Mouse (Mus musculus): ENCODE measurements at regions not wholly inside any gene's neighbourhood (a gene's known extent, or its start where the extent isn't known, plus 50 kb on each side); places are given as distances from the start of the nearest gene placed in this dataset.

DNA sequence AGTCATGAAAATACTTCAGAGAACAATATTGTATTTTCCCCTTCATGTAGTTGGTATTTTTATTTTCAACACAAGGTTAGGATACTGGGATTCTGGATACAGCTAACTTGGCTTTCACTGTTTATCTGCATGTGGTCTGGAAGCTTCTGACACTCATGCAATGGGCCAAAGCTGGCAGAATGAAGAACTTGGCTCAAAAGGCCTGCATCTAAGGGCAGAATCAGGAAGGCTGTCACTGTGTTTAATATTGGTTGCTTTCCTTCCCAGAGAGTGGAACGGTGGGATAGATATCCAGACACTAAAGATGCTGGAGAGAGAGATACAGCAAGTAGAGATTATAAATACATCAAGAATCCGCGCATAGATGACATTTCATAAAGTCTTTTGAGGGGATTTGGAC, 645.4 kb downstream of the Actr3 start:
- Histone ChIP-seq H3K27me3 (replicated peaks; ENCODE audit: control insufficient read depth, insufficient read depth, low read length) (no peaks in the 10 kb centered on the region), H3K4me3 (replicated peaks; ENCODE audit: low read length) (no peak overlapping the region), H3K9me3 (ENCODE audit: control insufficient read depth, low read length) (no peaks in the 10 kb centered on the region), H3K4me1 (replicated peaks; ENCODE audit: control insufficient read depth, insufficient read depth, low read length) (no peaks in the 10 kb centered on the region), H3K4me2 (ENCODE audit: low read length) (no peak overlapping the region), H3K9ac (replicated peaks; ENCODE audit: low read depth, low read length) (no peak overlapping the region), H3K27ac (ENCODE audit: low read length) (no peak overlapping the region), H3K36me3 (ENCODE audit: control insufficient read depth, insufficient read depth) (no peaks in the 10 kb centered on the region)
- WGBS = 78% methylated on average over 3 of the region's 3 CpGs
- ATAC-seq = no peak

DNA sequence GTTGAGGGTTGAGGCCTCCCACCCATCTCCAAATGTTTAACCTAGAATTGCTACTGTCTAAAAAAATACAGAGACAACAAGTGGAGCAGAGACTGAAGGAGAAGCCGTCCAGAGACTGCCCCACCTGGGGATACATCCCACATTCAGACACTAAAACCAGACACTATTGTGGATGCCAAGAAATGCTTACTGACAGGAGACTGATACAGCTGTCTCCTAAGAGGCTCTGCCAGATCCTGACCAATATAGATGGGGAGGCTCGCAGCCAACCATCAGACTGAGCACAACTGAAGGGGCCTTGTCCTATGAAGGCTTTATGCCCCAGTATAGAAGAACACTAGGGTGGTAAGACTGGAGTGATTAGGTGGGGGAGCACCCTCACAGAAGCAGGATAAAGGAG, 652.5 kb downstream of the Actr3 start:
- Histone ChIP-seq H3K4me3 (replicated peaks; ENCODE audit: low read length) (no peak overlapping the region), H3K9me3 (ENCODE audit: control insufficient read depth, low read length) (no peaks in the 10 kb centered on the region), H3K27me3 (replicated peaks; ENCODE audit: control insufficient read depth, insufficient read depth, low read length) (no peaks in the 10 kb centered on the region), H3K36me3 (ENCODE audit: control insufficient read depth, insufficient read depth) (no peaks in the 10 kb centered on the region), H3K4me2 (ENCODE audit: low read length) (no peak overlapping the region), H3K9ac (replicated peaks; ENCODE audit: low read depth, low read length) (no peak overlapping the region), H3K27ac (ENCODE audit: low read length) (no peak overlapping the region), H3K4me1 (replicated peaks; ENCODE audit: control insufficient read depth, insufficient read depth, low read length) (no peaks in the 10 kb centered on the region)
- no peak for ATAC-seq
- WGBS = 77% methylated on average over 2 of the region's 2 CpGs

DNA sequence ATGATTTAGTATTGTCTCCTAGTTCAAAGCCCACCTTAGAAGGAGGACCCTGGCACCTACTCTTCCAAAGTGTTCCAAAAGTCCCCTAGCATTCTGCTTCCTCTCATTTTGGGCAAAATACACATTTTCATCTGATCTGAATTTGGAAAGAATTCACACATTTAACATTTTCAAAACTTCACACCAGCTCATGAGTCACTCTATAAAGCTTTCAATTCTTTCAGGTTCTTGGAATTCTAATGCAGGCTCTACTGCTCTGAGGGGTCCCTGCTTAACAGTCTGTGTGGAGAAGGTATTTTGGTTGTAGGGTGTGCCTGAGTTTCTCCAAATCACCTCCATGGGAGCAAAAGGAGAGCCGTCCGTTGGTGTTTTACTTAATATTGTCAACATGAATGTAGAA, 657.8 kb downstream of the Actr3 start:
- no peak for ATAC-seq
- Histone ChIP-seq H3K4me2 (ENCODE audit: low read length) (no peak overlapping the region), H3K4me1 (replicated peaks; ENCODE audit: control insufficient read depth, insufficient read depth, low read length) (no peaks in the 10 kb centered on the region), H3K9ac (replicated peaks; ENCODE audit: low read depth, low read length) (no peak overlapping the region), H3K27me3 (replicated peaks; ENCODE audit: control insufficient read depth, insufficient read depth, low read length) (no peaks in the 10 kb centered on the region), H3K9me3 (ENCODE audit: control insufficient read depth, low read length) (no peaks in the 10 kb centered on the region), H3K4me3 (replicated peaks; ENCODE audit: low read length) (no peak overlapping the region), H3K27ac (ENCODE audit: low read length) (no peak overlapping the region), H3K36me3 (ENCODE audit: control insufficient read depth, insufficient read depth) (no peaks in the 10 kb centered on the region)
- WGBS = 97% methylated on average over 2 of the region's 2 CpGs

DNA sequence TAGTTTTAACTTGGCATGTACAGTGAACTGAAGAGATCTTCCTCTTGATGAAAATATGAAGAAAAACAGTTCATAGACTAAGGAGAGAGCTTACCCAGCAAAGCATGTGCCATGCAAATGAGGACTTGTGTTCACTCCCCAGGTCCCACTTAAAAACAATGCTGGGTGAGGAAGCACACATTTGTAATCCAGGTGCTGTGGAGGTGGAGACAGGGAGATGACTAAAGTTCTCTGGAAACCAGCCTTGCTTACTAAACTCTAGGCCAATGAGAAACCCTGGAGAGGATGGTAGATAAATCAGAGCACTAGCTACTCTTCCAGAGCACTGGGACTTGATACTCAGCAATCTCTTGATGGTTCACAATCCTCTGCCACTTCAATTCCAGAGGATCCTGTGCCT, 678.8 kb downstream of the Actr3 start:
- no peaks in the 10 kb centered on the region for H3K4me1 ChIP-seq (replicated peaks; ENCODE audit: control insufficient read depth, insufficient read depth, low read length)
- ATAC-seq = no peak
- H3K27me3 ChIP-seq (replicated peaks; ENCODE audit: control insufficient read depth, insufficient read depth, low read length) = no peaks in the 10 kb centered on the region
- H3K4me3 ChIP-seq (replicated peaks; ENCODE audit: low read length) = no peak overlapping the region
- H3K9ac ChIP-seq (replicated peaks; ENCODE audit: low read depth, low read length) = no peak overlapping the region
- no peaks in the 10 kb centered on the region for H3K9me3 ChIP-seq (ENCODE audit: control insufficient read depth, low read length)
- H3K36me3 ChIP-seq (ENCODE audit: control insufficient read depth, insufficient read depth) = no peaks in the 10 kb centered on the region
- no peak overlapping the region for H3K27ac ChIP-seq (ENCODE audit: low read length)
- no peak overlapping the region for H3K4me2 ChIP-seq (ENCODE audit: low read length)

DNA sequence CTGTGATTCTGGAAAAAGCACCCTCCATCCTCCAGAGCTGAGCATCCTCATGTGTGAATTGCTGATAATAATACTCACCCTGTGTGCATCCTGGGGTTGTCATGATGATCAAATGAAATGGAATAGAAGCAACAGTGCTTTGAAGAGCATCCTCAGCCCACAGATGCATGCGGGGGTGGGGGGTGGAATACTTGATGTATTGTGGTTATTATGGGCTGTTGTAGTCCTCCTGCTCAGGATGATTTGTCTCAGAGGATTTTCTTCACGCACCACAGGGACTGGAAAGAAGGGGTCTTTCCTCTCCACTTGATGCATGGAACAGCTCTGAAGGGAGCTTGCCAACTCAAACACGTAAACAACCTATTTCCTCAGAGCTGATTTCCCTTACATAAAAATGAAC, 694.4 kb upstream of the Dpp10 start:
- Histone ChIP-seq H3K4me1 (replicated peaks; ENCODE audit: control insufficient read depth, insufficient read depth, low read length) (no peaks in the 10 kb centered on the region), H3K27ac (ENCODE audit: low read length) (no peak overlapping the region), H3K36me3 (ENCODE audit: control insufficient read depth, insufficient read depth) (no peaks in the 10 kb centered on the region), H3K27me3 (replicated peaks; ENCODE audit: control insufficient read depth, insufficient read depth, low read length) (no peaks in the 10 kb centered on the region), H3K9ac (replicated peaks; ENCODE audit: low read depth, low read length) (no peak overlapping the region), H3K4me2 (ENCODE audit: low read length) (no peak overlapping the region), H3K4me3 (replicated peaks; ENCODE audit: low read length) (no peak overlapping the region), H3K9me3 (ENCODE audit: control insufficient read depth, low read length) (no peaks in the 10 kb centered on the region)
- ATAC-seq = no peak
- WGBS = 69% methylated on average over 3 of the region's 3 CpGs

DNA sequence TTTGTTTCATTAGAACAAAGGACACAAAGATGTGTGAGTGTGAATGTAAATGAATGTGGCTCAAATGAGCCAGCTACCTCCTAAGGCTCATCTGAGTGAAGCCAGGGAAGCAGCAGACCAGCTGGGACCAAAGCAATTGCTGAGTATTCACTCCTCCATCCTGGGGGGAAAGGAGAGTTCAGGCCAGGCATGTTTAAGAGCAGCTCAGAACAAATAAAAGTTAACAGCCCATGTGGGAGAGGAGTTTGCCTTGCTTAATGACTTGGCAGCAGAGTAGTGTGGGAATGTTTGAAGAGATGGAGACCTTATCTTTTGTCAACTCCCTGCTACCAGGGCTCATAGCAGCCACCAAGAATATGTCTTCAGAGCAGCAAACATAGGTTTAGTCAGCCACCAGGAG, 685.0 kb upstream of the Dpp10 start:
- Histone ChIP-seq H3K36me3 (ENCODE audit: control insufficient read depth, insufficient read depth) (no peaks in the 10 kb centered on the region), H3K27ac (ENCODE audit: low read length) (no peak overlapping the region)
- ATAC-seq = no peak

DNA sequence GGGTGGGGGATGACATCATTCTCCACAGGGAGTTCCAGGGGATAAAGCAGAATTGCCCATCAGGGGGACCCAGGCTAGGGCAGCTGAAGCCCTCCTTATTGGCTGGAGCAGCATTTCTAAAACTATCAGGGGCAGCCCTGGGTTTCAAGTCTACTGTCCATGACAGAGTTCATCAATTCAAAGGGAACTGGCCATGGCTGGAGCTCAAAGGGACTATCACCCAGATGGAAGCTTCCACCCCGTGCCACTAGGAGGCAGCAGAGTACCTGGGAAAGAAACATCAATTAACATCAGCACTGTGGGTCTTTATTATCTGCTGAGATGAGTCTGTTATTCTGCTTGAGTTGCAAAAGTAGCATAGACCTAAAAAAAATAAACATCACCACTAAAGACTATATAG, 672.7 kb upstream of the Dpp10 start:
- peak; percentile 31; the same call in 1 of the 2 replicates for ATAC-seq

More for the DNA sequence above, 685.0 kb upstream of the Dpp10 start:
- H3K9ac ChIP-seq (replicated peaks; ENCODE audit: low read depth, low read length) = no peak overlapping the region
- no peak overlapping the region for H3K4me2 ChIP-seq (ENCODE audit: low read length)
- no peaks in the 10 kb centered on the region for H3K4me1 ChIP-seq (replicated peaks; ENCODE audit: control insufficient read depth, insufficient read depth, low read length)
- H3K4me3 ChIP-seq (replicated peaks; ENCODE audit: low read length) = no peak overlapping the region
- H3K9me3 ChIP-seq (ENCODE audit: control insufficient read depth, low read length) = no peaks in the 10 kb centered on the region
- no peaks in the 10 kb centered on the region for H3K27me3 ChIP-seq (replicated peaks; ENCODE audit: control insufficient read depth, insufficient read depth, low read length)

DNA sequence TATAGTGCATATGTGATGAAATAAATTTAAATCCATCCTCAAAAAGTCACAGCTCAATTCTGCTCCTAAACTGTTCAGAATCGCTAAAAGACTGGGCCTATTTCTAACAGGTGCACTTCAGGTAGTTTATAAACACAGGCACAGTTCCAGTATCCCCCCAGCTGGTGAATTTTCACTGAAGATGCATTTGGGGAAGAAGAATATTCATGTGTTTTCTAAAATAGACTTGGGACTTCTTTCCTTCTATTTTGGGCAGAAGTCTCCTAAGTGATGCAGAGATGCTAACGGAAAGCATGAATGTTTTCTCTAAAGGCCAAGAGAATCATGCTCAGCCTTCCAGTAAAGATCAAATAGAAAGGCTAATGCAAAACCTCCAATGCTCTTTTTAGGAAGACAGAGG, 660.9 kb upstream of the Dpp10 start:
- no peak overlapping the region for H3K4me2 ChIP-seq (ENCODE audit: low read length)
- no peak overlapping the region for H3K27ac ChIP-seq (ENCODE audit: low read length)
- no peak overlapping the region for H3K9ac ChIP-seq (replicated peaks; ENCODE audit: low read depth, low read length)
- no peak overlapping the region for H3K4me3 ChIP-seq (replicated peaks; ENCODE audit: low read length)
- no peaks in the 10 kb centered on the region for H3K9me3 ChIP-seq (ENCODE audit: control insufficient read depth, low read length)
- H3K36me3 ChIP-seq (ENCODE audit: control insufficient read depth, insufficient read depth) = no peaks in the 10 kb centered on the region
- H3K27me3 ChIP-seq (replicated peaks; ENCODE audit: control insufficient read depth, insufficient read depth, low read length) = no peaks in the 10 kb centered on the region
- no peak for ATAC-seq
- no peaks in the 10 kb centered on the region for H3K4me1 ChIP-seq (replicated peaks; ENCODE audit: control insufficient read depth, insufficient read depth, low read length)
- 93% methylated on average over 2 of the region's 2 CpGs for WGBS

More for the DNA sequence above, 672.7 kb upstream of the Dpp10 start:
- H3K4me3 ChIP-seq (replicated peaks; ENCODE audit: low read length) = no peak overlapping the region
- 0% methylated on average over 1 of the region's 1 CpGs for WGBS
- H3K27me3 ChIP-seq (replicated peaks; ENCODE audit: control insufficient read depth, insufficient read depth, low read length) = no peaks in the 10 kb centered on the region
- H3K36me3 ChIP-seq (ENCODE audit: control insufficient read depth, insufficient read depth) = no peaks in the 10 kb centered on the region
- no peak overlapping the region for H3K9ac ChIP-seq (replicated peaks; ENCODE audit: low read depth, low read length)
- no peak overlapping the region for H3K27ac ChIP-seq (ENCODE audit: low read length)
- no peaks in the 10 kb centered on the region for H3K9me3 ChIP-seq (ENCODE audit: control insufficient read depth, low read length)
- H3K4me1 ChIP-seq (replicated peaks; ENCODE audit: control insufficient read depth, insufficient read depth, low read length) = no peaks in the 10 kb centered on the region
- H3K4me2 ChIP-seq (ENCODE audit: low read length) = no peak overlapping the region

DNA sequence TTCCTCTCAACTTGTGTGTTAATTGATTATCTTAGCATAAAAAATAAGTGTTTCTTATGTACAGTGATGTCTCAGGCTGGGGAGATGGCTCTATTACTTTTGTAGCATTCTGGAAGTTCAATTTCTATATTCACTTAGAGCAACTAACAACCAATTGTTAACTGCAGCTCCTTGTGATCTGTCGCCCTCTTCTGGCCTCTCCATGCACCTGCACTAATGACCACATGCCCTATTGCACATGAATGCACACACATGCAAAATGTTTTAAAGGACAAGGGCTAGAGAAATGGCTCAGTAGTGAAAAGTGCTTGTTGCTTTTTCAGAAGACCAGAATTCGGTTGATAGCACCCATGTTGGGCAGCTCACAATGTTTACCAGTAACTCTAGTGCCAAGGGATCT, 629.1 kb upstream of the Dpp10 start:
- H3K9me3 ChIP-seq (ENCODE audit: control insufficient read depth, low read length) = no peaks in the 10 kb centered on the region
- H3K36me3 ChIP-seq (ENCODE audit: control insufficient read depth, insufficient read depth) = no peaks in the 10 kb centered on the region
- ATAC-seq = no peak

DNA sequence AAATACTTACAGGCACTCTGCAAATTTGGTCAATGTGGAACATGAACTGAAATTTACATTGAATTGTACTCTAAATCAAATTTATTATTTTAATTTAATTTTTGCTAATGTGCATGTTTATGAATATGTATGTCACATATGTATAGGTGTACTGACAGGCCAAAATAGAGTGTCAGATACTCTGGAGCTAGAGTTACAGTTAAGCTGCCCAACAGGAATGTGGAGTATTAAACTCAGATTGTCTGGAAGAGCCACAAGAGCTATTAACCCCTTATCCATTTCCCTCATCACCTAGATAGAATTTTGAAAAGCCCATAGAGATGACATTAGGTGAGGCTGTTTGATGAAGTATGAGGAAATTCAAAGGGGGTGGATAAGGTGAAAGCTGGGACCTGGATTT, 607.5 kb upstream of the Dpp10 start:
- no peak overlapping the region for H3K27ac ChIP-seq (ENCODE audit: low read length)
- H3K36me3 ChIP-seq (ENCODE audit: control insufficient read depth, insufficient read depth) = no peaks in the 10 kb centered on the region
- no peak overlapping the region for H3K9ac ChIP-seq (replicated peaks; ENCODE audit: low read depth, low read length)
- no peaks in the 10 kb centered on the region for H3K27me3 ChIP-seq (replicated peaks; ENCODE audit: control insufficient read depth, insufficient read depth, low read length)
- no peak for ATAC-seq
- no peaks in the 10 kb centered on the region for H3K9me3 ChIP-seq (ENCODE audit: control insufficient read depth, low read length)
- H3K4me2 ChIP-seq (ENCODE audit: low read length) = no peak overlapping the region
- H3K4me1 ChIP-seq (replicated peaks; ENCODE audit: control insufficient read depth, insufficient read depth, low read length) = no peaks in the 10 kb centered on the region
- no peak overlapping the region for H3K4me3 ChIP-seq (replicated peaks; ENCODE audit: low read length)

More for the DNA sequence above, 629.1 kb upstream of the Dpp10 start:
- H3K27me3 ChIP-seq (replicated peaks; ENCODE audit: control insufficient read depth, insufficient read depth, low read length) = no peaks in the 10 kb centered on the region
- no peak overlapping the region for H3K27ac ChIP-seq (ENCODE audit: low read length)
- H3K4me3 ChIP-seq (replicated peaks; ENCODE audit: low read length) = no peak overlapping the region
- no peak overlapping the region for H3K4me2 ChIP-seq (ENCODE audit: low read length)
- no peaks in the 10 kb centered on the region for H3K4me1 ChIP-seq (replicated peaks; ENCODE audit: control insufficient read depth, insufficient read depth, low read length)
- 19% methylated on average over 2 of the region's 2 CpGs for WGBS
- H3K9ac ChIP-seq (replicated peaks; ENCODE audit: low read depth, low read length) = no peak overlapping the region
